Mouse (Mus musculus) kidney, embryonic 14.5 days (tissue): Measurements from ENCODE around the gene Slc38a9. TPM values are rescaled to one million over a fixed set of nuclear protein-coding genes. Genes with fewer than 3 reads are reported as not detected.

ENCODE experiments used
- ATAC-seq: fragments of 200-750 bp; cut with Nextera tagmentation; 2 replicates; pipeline ENCODE4 v1.8.0; 2017; ENCODE audit warnings: moderate number of reproducible peaks, mild to moderate bottlenecking, moderate TSS enrichment, moderate library complexity; ENCODE audit not compliant: low FRiP score, low TSS enrichment
- H3K27ac ChIP-seq: fragments of 300-500 bp; sonication (generic); 2 replicates; pipeline ENCODE4 v1.5.1; 2014; ENCODE audit warnings: low read depth, mild to moderate bottlenecking, low read length, moderate library complexity, mixed read lengths
- H3K27me3 ChIP-seq: fragments of 300-500 bp; sonication (generic); 2 replicates; pipeline ENCODE4 v1.6.1; 2014; ENCODE audit warnings: mild to moderate bottlenecking, low read length; ENCODE audit not compliant: control insufficient read depth, insufficient read depth
- H3K36me3 ChIP-seq: fragments of 300-500 bp; sonication (generic); 2 replicates; pipeline ENCODE4 v1.6.1; 2014; ENCODE audit warnings: low read length, mixed read lengths; ENCODE audit not compliant: control insufficient read depth, insufficient read depth
- H3K4me1 ChIP-seq: fragments of 300-500 bp; sonication (generic); 2 replicates; pipeline ENCODE4 v1.6.1; 2014; ENCODE audit warnings: low read length, mixed read lengths; ENCODE audit not compliant: control insufficient read depth, insufficient read depth
- H3K4me2 ChIP-seq: fragments of 300-500 bp; sonication (generic); replicated peaks from 2 replicates; pipeline ENCODE4 v1.6.1; 2014; ENCODE audit warnings: low read depth, mild to moderate bottlenecking, low read length
- H3K4me3 ChIP-seq: fragments of 300-500 bp; sonication (generic); 2 replicates; pipeline ENCODE4 v1.5.1; 2014; ENCODE audit warnings: mild to moderate bottlenecking, low read length
- H3K9ac ChIP-seq: fragments of 300-500 bp; sonication (generic); 2 replicates; pipeline ENCODE4 v1.6.1; 2014; ENCODE audit warnings: low read depth, mild to moderate bottlenecking, low read length, moderate library complexity
- H3K9me3 ChIP-seq: fragments of 300-500 bp; sonication (generic); 2 replicates; pipeline ENCODE4 v1.6.1; 2016; ENCODE audit warnings: low read length; ENCODE audit not compliant: control insufficient read depth
- WGBS: fragments of 180-500 bp; shearing (Covaris S2); extraction: QIAGEN DNeasy Blood & Tissue Kit; methylation state at CpG from one replicate; pipeline ENCODE4 v1.1.7; 2014; 5-methylcytosine and 5-hydroxymethylcytosine counted together
- polyA plus RNA-seq: library from polyadenylated mRNA; unstranded; fragments of >200 nt; fragmentation: Nextera tagmentation; extraction: Ambion mirVana; gene quantifications from 2 replicates; pipeline ENCODE4 v1.2.1, GENCODE M21; 2014

The Slc38a9 gene
- polyA plus RNA-seq, 1 experiment from 2014 or later: 13.1 TPM

DNA sequence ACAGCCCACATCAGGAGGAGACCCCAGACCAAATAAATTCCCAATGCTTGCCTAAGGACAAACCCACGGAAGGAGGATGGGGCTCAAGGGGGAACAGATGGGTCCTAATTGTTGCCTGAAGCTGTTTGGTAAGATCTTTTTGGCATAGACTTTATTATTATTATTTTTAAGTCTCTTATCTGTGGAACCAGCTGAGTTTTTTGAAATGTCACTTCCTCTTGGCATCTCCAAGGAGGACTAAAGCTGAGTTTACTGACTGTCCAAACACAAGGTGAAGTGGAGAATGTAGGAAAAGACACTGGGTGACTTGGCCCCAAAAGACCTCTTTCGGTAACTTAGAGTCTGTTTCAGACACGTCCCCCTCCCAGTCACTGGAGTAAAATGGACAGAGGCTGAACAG, 105.1 kb downstream of the Slc38a9 start:
- Histone ChIP-seq H3K9me3 (peaks cover 11% of the 10 kb centered on the region; the same call in 1 of the 2 replicates), H3K4me3 (no peak overlapping the region), H3K27ac (no peak overlapping the region), H3K27me3 (no peaks in the 10 kb centered on the region), H3K4me1 (peaks cover 20% of the 10 kb centered on the region), H3K4me2 (no peak overlapping the region), H3K9ac (no peak overlapping the region), H3K36me3 (no peaks in the 10 kb centered on the region)
- WGBS: 94% methylated on average over 3 of the region's 3 CpGs
- no peak for ATAC-seq

DNA sequence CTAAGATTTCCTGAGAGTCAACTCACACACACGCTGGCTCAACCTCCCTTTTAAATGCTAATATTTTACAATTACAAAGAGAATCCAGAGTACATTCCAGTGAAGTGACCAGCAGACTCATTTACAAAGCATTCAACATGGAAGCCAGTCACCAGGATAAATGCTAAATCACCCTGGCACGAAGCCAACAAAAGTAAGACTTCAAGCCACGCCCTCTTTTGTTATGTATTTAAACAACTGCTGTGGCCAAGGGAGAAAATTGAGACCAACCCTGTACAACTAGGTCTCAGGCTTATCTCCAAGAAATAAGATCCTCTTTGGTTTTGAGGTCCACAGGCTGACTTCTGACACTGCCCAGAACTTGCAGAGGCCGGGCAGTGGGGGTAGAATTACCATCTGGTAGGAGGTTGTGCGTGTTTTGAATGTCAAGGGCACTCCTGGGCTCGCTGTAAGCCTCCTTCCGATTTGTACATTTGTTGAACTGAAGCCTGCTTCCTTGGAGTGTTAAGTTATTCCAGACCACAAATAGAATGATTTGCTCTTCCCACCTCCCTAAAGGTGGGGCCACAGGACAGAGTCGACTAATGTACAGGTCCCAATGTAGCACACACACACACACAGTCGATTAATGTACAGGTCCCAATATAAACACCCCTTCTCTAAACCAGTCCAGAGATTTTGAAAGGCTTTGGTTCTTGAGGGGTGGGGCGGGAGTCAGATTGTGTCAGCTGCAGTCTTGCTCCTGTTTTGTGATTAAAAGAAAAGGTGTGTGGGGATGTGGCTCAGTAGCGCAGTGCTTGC, 110.2 kb downstream of the Slc38a9 start:
- Histone ChIP-seq H3K9ac (no peak overlapping the region), H3K4me2 (no peak overlapping the region), H3K4me3 (no peak overlapping the region), H3K27me3 (no peaks in the 10 kb centered on the region), H3K9me3 (peaks cover 11% of the 10 kb centered on the region; the same call in 1 of the 2 replicates), H3K27ac (peak overlapping the region; percentile 6; the same call in 1 of the 2 replicates), H3K36me3 (no peaks in the 10 kb centered on the region), H3K4me1 (peaks cover 12% of the 10 kb centered on the region)
- peak; percentile 77 for ATAC-seq
- WGBS: 33% methylated on average over 11 of the region's 11 CpGs

DNA sequence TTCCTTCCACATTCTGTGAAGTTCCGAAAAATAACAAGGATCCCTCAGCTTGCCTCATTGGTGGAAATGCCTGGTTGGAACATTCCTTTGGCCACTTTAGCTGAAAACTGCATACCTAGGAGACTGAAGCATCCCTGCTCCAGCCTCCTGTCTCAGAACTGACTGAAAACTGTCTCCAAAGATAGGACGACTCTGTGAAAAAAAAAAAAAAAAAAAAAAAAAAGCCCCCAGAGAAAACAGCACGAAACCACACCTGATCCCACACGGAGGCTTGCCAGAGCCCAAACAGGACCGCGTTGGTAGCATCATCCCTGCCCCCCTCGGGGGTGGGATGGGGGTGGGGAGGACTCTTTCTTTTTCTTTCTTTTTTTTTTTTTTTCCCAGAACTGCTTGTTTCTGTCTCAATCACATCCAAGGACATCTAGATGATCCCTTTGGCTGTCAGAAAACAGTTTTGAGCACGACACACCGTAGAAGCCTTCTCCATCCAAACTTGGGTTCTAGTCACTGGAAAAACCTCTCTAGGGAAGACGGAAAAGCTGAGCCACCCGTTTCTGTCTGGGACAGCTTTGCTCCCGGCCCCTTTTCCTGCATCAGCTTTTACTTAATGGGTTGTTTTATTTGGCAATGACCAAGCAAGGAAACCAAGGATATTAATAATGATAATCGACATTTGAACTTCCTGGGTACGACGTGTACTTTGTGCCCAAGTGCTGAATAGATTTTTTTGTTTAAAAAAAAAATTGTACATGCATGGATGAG, 111.1 kb downstream of the Slc38a9 start:
- no peak for ATAC-seq
- Histone ChIP-seq H3K36me3 (no peaks in the 10 kb centered on the region), H3K9me3 (peaks cover 9% of the 10 kb centered on the region; the same call in 1 of the 2 replicates), H3K4me1 (peaks cover 12% of the 10 kb centered on the region), H3K4me3 (no peak overlapping the region), H3K4me2 (no peak overlapping the region), H3K27ac (peak overlapping the region; percentile 17; the same call in 1 of the 2 replicates), H3K27me3 (no peaks in the 10 kb centered on the region), H3K9ac (no peak overlapping the region)
- WGBS: 51% methylated on average over 15 of the region's 15 CpGs

DNA sequence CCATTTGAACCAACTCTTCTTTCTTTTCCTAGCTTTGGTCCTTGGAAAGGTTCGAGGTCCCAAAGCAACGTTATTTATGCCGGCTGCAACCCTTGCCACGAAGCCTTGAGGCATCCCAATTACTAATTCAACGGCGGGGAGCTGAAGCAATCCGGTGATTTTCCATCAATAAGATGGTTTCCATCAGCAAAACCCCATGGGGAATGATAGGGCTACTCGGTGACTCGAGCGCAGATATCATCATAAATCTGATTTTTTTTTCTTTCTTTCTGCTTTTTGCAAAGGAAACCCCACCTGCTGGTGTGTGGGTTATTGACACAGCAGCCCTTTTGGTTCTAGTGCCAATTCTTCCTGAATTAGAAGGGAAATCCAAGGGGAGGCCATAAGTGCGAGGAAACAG, 111.7 kb downstream of the Slc38a9 start:
- H3K4me3 ChIP-seq: no peak overlapping the region
- no peak overlapping the region for H3K9ac ChIP-seq
- no peak overlapping the region; the same call in 1 of the 2 replicates for H3K27ac ChIP-seq
- H3K36me3 ChIP-seq: no peaks in the 10 kb centered on the region
- no peak for ATAC-seq
- 69% methylated on average over 11 of the region's 11 CpGs for WGBS
- no peak overlapping the region for H3K4me2 ChIP-seq
- peaks cover 4% of the 10 kb centered on the region; the same call in 1 of the 2 replicates for H3K9me3 ChIP-seq
- peaks cover 12% of the 10 kb centered on the region for H3K4me1 ChIP-seq
- no peaks in the 10 kb centered on the region for H3K27me3 ChIP-seq

DNA sequence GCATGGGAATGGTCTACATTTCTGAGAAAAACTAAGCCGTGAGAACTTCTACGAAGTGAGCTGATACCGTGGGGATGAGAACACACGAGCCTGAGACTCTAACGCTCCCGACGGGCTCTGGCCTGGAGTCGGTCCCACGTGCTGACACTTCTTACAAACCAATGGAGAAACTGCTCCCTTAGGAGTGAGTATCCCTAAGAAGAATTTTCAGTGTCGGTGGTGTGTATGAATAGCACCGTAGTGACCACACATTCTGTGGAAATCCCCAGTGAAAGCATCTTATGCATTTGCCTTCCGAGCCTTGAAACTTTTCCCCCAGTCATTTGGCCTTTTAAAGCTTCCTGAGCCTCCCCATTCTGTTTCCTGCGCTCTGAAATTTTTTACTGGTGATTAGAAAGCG, 112.3 kb downstream of the Slc38a9 start:
- Histone ChIP-seq H3K27ac (no peak overlapping the region; the same call in 1 of the 2 replicates), H3K36me3 (no peaks in the 10 kb centered on the region), H3K4me1 (peaks cover 12% of the 10 kb centered on the region), H3K9ac (no peak overlapping the region), H3K27me3 (no peaks in the 10 kb centered on the region), H3K4me2 (no peak overlapping the region), H3K9me3 (no peaks in the 10 kb centered on the region), H3K4me3 (no peak overlapping the region)
- no peak for ATAC-seq
- 83% methylated on average over 14 of the region's 14 CpGs for WGBS

DNA sequence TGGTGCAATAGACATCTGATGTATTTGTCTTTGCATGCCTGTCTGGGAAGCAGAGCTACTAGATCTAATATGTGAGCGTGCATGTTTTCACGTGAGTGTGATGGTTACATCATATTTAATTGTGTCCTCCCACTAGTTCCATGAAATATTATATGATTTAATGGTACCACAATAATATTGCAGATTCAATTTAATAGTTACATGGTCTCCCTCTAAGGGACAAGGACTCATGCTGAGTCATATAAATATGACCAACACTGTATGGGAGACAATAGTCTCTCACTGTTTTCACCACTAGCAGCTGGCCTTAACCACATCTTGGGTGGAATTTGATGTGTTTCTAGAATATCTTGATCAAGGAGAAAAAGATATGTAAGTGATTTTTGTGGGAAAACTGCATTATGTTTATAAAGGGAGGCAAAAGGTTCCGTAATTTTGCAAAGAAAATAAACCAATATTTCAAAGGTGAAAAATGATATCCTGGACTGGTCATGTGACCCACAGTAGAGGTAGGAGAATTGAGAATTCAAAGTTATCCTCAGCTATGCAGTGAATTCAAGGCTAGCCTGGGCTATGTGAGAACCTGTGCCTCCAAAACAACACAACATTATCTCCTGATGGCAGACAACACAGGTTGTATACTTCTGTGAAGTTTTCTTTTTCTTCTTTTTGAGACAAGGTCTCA, 113.6 kb downstream of the Slc38a9 start:
- WGBS: 92% methylated on average over 3 of the region's 3 CpGs
- no peak for ATAC-seq

DNA sequence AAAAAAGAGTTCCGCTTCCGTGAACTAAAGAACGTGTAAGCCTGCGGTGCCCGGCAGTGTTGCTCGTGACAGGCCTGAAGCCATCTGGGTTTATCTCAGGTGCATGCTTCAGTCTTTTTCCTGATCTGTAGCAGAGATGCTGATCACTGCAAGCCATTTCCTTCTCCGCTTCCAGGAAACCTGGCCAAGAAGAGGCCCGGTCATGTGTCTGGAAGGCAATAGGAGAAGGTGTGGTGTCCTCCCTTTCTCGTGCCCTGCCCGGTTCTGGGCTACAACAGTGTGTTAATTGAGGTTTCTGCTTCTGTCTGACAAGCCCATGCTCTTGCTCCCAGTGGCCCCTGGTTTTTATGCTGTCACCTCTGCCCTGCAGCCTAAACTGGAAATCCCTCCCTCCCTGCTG, 115.3 kb downstream of the Slc38a9 start:
- no peak overlapping the region for H3K4me3 ChIP-seq
- H3K9ac ChIP-seq: no peak overlapping the region
- WGBS: 80% methylated on average over 10 of the region's 10 CpGs
- H3K4me1 ChIP-seq: peaks cover 6% of the 10 kb centered on the region; the same call in 1 of the 2 replicates
- no peak for ATAC-seq
- no peaks in the 10 kb centered on the region for H3K9me3 ChIP-seq
- H3K4me2 ChIP-seq: no peak overlapping the region
- H3K27ac ChIP-seq: no peak overlapping the region
- H3K36me3 ChIP-seq: no peaks in the 10 kb centered on the region
- no peaks in the 10 kb centered on the region for H3K27me3 ChIP-seq

More for the DNA sequence above, 113.6 kb downstream of the Slc38a9 start:
- H3K27ac ChIP-seq: no peak overlapping the region
- H3K4me2 ChIP-seq: no peak overlapping the region
- H3K27me3 ChIP-seq: no peaks in the 10 kb centered on the region
- H3K9ac ChIP-seq: no peak overlapping the region
- H3K36me3 ChIP-seq: no peaks in the 10 kb centered on the region
- no peak overlapping the region for H3K4me3 ChIP-seq
- no peaks in the 10 kb centered on the region for H3K9me3 ChIP-seq
- peaks cover 12% of the 10 kb centered on the region for H3K4me1 ChIP-seq

DNA sequence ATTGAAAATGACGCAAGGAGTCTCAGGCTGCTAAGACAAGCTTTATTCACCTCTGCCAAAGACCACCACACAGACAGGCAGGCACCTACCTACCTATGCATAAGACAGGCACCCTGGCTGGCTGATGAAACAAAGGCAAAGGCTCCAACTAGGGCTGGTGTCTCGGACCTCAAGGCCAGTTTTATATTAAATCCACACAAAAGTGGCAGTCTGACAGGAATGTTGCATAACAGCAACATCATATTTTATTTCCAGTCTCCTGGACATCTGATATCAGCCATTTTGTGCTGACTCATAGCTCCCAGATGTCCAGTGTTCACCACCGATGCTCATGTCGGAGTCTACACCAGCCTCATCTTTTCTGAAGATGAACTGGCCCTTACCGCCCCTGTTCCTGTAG, 117.9 kb downstream of the Slc38a9 start:
- H3K4me3 ChIP-seq: no peak overlapping the region
- 80% methylated on average over 5 of the region's 5 CpGs for WGBS
- no peak for ATAC-seq
- no peaks in the 10 kb centered on the region for H3K4me1 ChIP-seq
- H3K4me2 ChIP-seq: no peak overlapping the region
- no peaks in the 10 kb centered on the region for H3K27me3 ChIP-seq
- no peaks in the 10 kb centered on the region for H3K9me3 ChIP-seq
- no peaks in the 10 kb centered on the region for H3K36me3 ChIP-seq
- H3K9ac ChIP-seq: no peak overlapping the region
- H3K27ac ChIP-seq: no peak overlapping the region
